Mouse (Mus musculus) layer of hippocampus, adult 2 months (tissue): ENCODE results near the gene Gm29554. TPM values are rescaled to one million over a fixed set of nuclear protein-coding genes. Genes with fewer than 3 reads are reported as not detected.
"Not testable (repeated sequence)": the region's sequence is repeated elsewhere in the genome, so short reads cannot be mapped to it uniquely, and the experiment has no call there.

Experiments used
- DNase-seq, 2 experiments: peaks; one replicate each; pipeline ENCODE4 v3.0.0; 2022; ENCODE audit warnings: low spot score in 2 of 2
- H3K27ac ChIP-seq: fragments of 200-600 bp; 2 replicates; pipeline ENCODE4 v1.8.1; 2022
- H3K4me3 ChIP-seq: fragments of 200-600 bp; 2 replicates; pipeline ENCODE4 v1.8.1; 2022; ENCODE audit warnings: mild to moderate bottlenecking
- long read RNA-seq, 2 experiments: library from polyadenylated mRNA; stranded (forward); transcript quantifications; one replicate each; pipeline ENCODE4 v2.0.0; 2021; ENCODE audit warnings: borderline mapping rate in 2 of 2
- total RNA-seq, 2 experiments: library from RNA; stranded (reverse); gene quantifications; 2 replicates each; pipeline ENCODE4 v1.2.3; 2021

The Gm29554 gene
- not detected for total RNA-seq
- long read RNA-seq, experiment 1 = 0 reads
- long read RNA-seq, experiment 2 = 0 reads

DNA sequence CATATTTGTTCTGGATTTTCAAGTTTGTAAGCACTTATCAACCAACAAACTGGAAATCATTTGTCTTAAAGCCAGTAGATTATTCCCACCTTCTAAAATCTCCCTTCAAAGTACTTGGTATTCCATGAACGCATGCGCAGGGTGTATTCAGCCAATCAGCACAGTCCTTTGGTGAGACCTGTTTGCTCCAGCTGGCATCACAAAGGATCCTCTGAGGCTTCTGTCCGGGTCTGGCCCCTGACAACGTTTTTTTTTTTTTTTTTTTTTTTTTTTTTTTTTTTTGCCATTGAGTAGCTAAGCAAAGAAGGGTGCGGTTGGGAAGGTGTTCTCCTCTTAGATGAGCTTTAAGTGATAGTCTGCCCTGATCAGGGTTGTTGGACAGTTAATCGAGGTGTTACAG, at the start of gene Gm29554:
Gm29554 (plus strand) TSS at position 301 of the 400 bp plus-strand sequence.
- H3K27ac ChIP-seq, DNase-seq: not testable (repeated sequence)

More for the DNA sequence above, at the start of gene Gm29554:
- H3K4me3 ChIP-seq = not testable (repeated sequence)

Other genes starting within 250 kb of the Gm29554 start
- gene Gm20812, start 108.0 kb downstream of the Gm29554 start, total RNA-seq = not detected